Mouse (Mus musculus) CH12.LX (cell line): ENCODE results near the gene Cd247. TPM values are rescaled to one million over a fixed set of nuclear protein-coding genes. Genes with fewer than 3 reads are reported as not detected.

Experiments used
- DNase-seq: peaks from one replicate; pipeline ENCODE4 v3.0.0-alpha.2; 2013; ENCODE audit errors: extremely low read depth
- H3K27ac ChIP-seq: 2 replicates; pipeline ENCODE4 v1.5.1; 2012; ENCODE audit warnings: low read depth, mild to moderate bottlenecking, control low read depth, moderate library complexity; ENCODE audit not compliant: insufficient read depth
- H3K27me3 ChIP-seq: replicated peaks from 2 replicates; pipeline ENCODE3; 2012; ENCODE audit warnings: inconsistent platforms
- H3K36me3 ChIP-seq, 2 experiments: replicated peaks in 1 of 2; 2 replicates each; pipeline versions ENCODE3 to v1.6.1; 2012; ENCODE audit warnings: inconsistent platforms in 1 of 2, low read length in 1 of 2, mild to moderate bottlenecking in 1 of 2, mixed read lengths in 1 of 2, moderate library complexity in 1 of 2; ENCODE audit not compliant: control insufficient read depth in 1 of 2, insufficient read depth in 1 of 2
- H3K4me1 ChIP-seq, 2 experiments: 2 replicates each; pipeline ENCODE4 v1.6.1; 2012; ENCODE audit warnings: inconsistent platforms in 1 of 2, moderate library complexity in 1 of 2; ENCODE audit not compliant: insufficient read depth in 2 of 2, control insufficient read depth in 1 of 2
- H3K4me2 ChIP-seq: 2 replicates; pipeline ENCODE4 v1.6.1; 2012; ENCODE audit warnings: low read depth, mild to moderate bottlenecking, control low read depth; ENCODE audit not compliant: poor library complexity, insufficient read depth, severe bottlenecking
- H3K4me3 ChIP-seq, 3 experiments: fragments of 150-350 bp in 1 of 3; sonication (generic) in 1 of 3; replicated peaks in 1 of 3; 2 replicates each; pipeline versions ENCODE3 to v1.5.1; 2011 to 2012; ENCODE audit warnings: low read depth in 2 of 3, low read length in 2 of 3, mild to moderate bottlenecking in 2 of 3, moderate library complexity in 2 of 3, control low read depth in 1 of 3, improper control_type of control experiment in 1 of 3, inconsistent platforms in 1 of 3, mixed read lengths in 1 of 3; ENCODE audit not compliant: poor library complexity in 1 of 3
- H3K79me2 ChIP-seq: replicated peaks from 2 replicates; pipeline ENCODE4 v1.6.1; 2012; ENCODE audit warnings: mild to moderate bottlenecking, moderate library complexity; ENCODE audit not compliant: control insufficient read depth, poor library complexity, insufficient read depth, severe bottlenecking; ENCODE audit errors: extremely low read depth
- H3K9ac ChIP-seq: 2 replicates; pipeline ENCODE4 v1.6.1; 2012; ENCODE audit warnings: low read depth, mild to moderate bottlenecking, control low read depth, moderate library complexity; ENCODE audit not compliant: insufficient read depth
- H3K9me3 ChIP-seq: replicated peaks from 2 replicates; pipeline ENCODE3; 2012; ENCODE audit warnings: low read length, inconsistent platforms, mixed read lengths
- CTCF ChIP-seq, 2 experiments: IDR thresholded peaks in 1 of 2; conservative IDR thresholded peaks in 1 of 2; 2 replicates each; pipeline ENCODE4 v1.5.1; 2011 to 2012; ENCODE audit warnings: low read depth in 2 of 2, low read length in 2 of 2, improper control_type of control experiment in 1 of 2, inconsistent platforms in 1 of 2, mild to moderate bottlenecking in 1 of 2, moderate library complexity in 1 of 2
- E2F4 ChIP-seq: IDR thresholded peaks from 2 replicates; pipeline ENCODE4 v1.6.1; 2011; ENCODE audit warnings: low read depth, low read length, improper control_type of control experiment; ENCODE audit not compliant: insufficient replicate concordance
- HCFC1 ChIP-seq: IDR thresholded peaks from 2 replicates; pipeline ENCODE4 v1.6.1; 2012; ENCODE audit warnings: low read depth, mild to moderate bottlenecking, inconsistent platforms, low read length, improper control_type of control experiment
- MAFK ChIP-seq: IDR thresholded peaks from 2 replicates; pipeline ENCODE4 v1.6.1; 2011; ENCODE audit warnings: low read length, improper control_type of control experiment; ENCODE audit not compliant: insufficient replicate concordance
- MEF2A ChIP-seq: IDR thresholded peaks from 2 replicates; pipeline ENCODE4 v1.6.1; 2014; ENCODE audit warnings: low read depth, mild to moderate bottlenecking, inconsistent platforms, low read length, improper control_type of control experiment, borderline replicate concordance
- NRF1 ChIP-seq: IDR thresholded peaks from 2 replicates; pipeline ENCODE4 v1.6.1; 2014; ENCODE audit warnings: low read depth, mild to moderate bottlenecking, inconsistent platforms, low read length, improper control_type of control experiment, moderate library complexity
- PAX5 ChIP-seq: IDR thresholded peaks from 2 replicates; pipeline ENCODE4 v1.6.1; 2012; ENCODE audit warnings: low read length, inconsistent platforms, mixed read lengths
- POLR2A ChIP-seq: IDR thresholded peaks from 2 replicates; pipeline ENCODE4 v1.6.1; 2011; ENCODE audit warnings: low read depth, mild to moderate bottlenecking, improper control_type of control experiment, low read length
- POLR2AphosphoS2 ChIP-seq: IDR thresholded peaks from 2 replicates; pipeline ENCODE4 v1.6.1; 2011; ENCODE audit warnings: low read depth, low read length, improper control_type of control experiment
- RCOR1 ChIP-seq: conservative IDR thresholded peaks from 2 replicates; pipeline ENCODE4 v1.6.1; 2012; ENCODE audit warnings: low read depth, mild to moderate bottlenecking, inconsistent platforms, low read length, improper control_type of control experiment
- SIN3A ChIP-seq: IDR thresholded peaks from 2 replicates; pipeline ENCODE4 v1.6.1; 2012; ENCODE audit warnings: low read length, improper control_type of control experiment, inconsistent platforms
- TBP ChIP-seq: conservative IDR thresholded peaks from 2 replicates; pipeline ENCODE4 v1.6.1; 2011; ENCODE audit warnings: low read depth, low read length, improper control_type of control experiment
- TCF12 ChIP-seq: IDR thresholded peaks from 2 replicates; pipeline ENCODE4 v1.6.1; 2014; ENCODE audit warnings: low read depth, mild to moderate bottlenecking, inconsistent platforms, low read length, improper control_type of control experiment
- UBTF ChIP-seq: IDR thresholded peaks from 2 replicates; pipeline ENCODE4 v1.6.1; 2012; ENCODE audit warnings: low read depth, mild to moderate bottlenecking, inconsistent platforms, low read length, improper control_type of control experiment, moderate library complexity
- USF2 ChIP-seq: conservative IDR thresholded peaks from 2 replicates; pipeline ENCODE4 v1.6.1; 2011; ENCODE audit warnings: low read depth, low read length, improper control_type of control experiment
- ZKSCAN1 ChIP-seq: IDR thresholded peaks from 2 replicates; pipeline ENCODE4 v1.6.1; 2012; ENCODE audit warnings: low read depth, inconsistent platforms, low read length, improper control_type of control experiment, borderline replicate concordance
- ZMIZ1 ChIP-seq: IDR thresholded peaks from 2 replicates; pipeline ENCODE4 v1.6.1; 2012; ENCODE audit warnings: low read depth, mild to moderate bottlenecking, inconsistent platforms, low read length, improper control_type of control experiment
- dilution Hi-C: fragments of 300-500 bp; cut with MboI; formaldehyde crosslinking; loops from 2 replicates; pipeline ENCODE4 v1.14.3; 2020; ENCODE audit warnings: low sequenced_read_pairs; ENCODE audit not compliant: extremely low pct_unique_long_range_greater_than_20kb, extremely low pct_ligation_motif_present
- in situ Hi-C: fragments of 300-500 bp; cut with MboI; formaldehyde crosslinking; loops from 3 replicates; pipeline ENCODE4 v1.14.3; 2019; ENCODE audit warnings: low sequenced_read_pairs, low pct_ligation_motif_present, low pct_unique_long_range_greater_than_20kb, mixed read lengths
- polyA plus RNA-seq: library from polyadenylated mRNA; unstranded; fragments of >175 nt; gene quantifications from 2 replicates; pipeline ENCODE4 v1.2.1, GENCODE M21; 2012; ENCODE audit warnings: low read depth; ENCODE audit not compliant: insufficient read length
- total RNA-seq, 2 experiments: library from RNA; depleted of rRNA; stranded (reverse); fragments of 300-350 nt in 1 of 2; fragments of >200 nt in 1 of 2; gene quantifications; 2 replicates each; pipeline ENCODE4 v1.2.3; 2012 to 2014

Gene Cd247
- total and polyA plus RNA-seq, 3 experiments, result 1.3 to 2.0 TPM; not detected in 1

GRCm38 (mm10) chr1:165818145-165818860, 29.8 kb downstream of the Cd247 start:
- Histone ChIP-seq H3K4me1 (peaks cover 10 to 12% of the 10 kb centered on the region in 2 experiments), H3K27ac (no peak overlapping the region), H3K9ac (no peak overlapping the region), H3K4me3 (no peak overlapping the region), H3K9me3 (no peaks in the 10 kb centered on the region), H3K4me2 (no peak overlapping the region), H3K27me3 (no peaks in the 10 kb centered on the region), H3K36me3 (no peaks in the 10 kb centered on the region), H3K79me2 (no peaks in the 10 kb centered on the region)
- in situ Hi-C loops (loop anchor here (25.0 kb wide), 1 partner anchor 569 kb away; the partner anchor contains the start of gene Tada1), dilution Hi-C loops (no loop called here)
- DNase-seq, result no peak
- TF ChIP-seq RCOR1 (no peak), ZKSCAN1 (no peak), TBP (no peak), HCFC1 (no peak), TCF12 (no peak), USF2 (no peak), MAFK (no peak), NRF1 (no peak), SIN3A (no peak), UBTF (no peak)

- Histone ChIP-seq H3K4me1 (peaks cover 10 to 11% of the 10 kb centered on the region in 2 experiments), H3K4me2 (no peak overlapping the region)
Measured at GRCm38 (mm10) chr1:165819147-165819546, 30.7 kb downstream of the Cd247 start.

More at GRCm38 (mm10) chr1:165819147-165819546, 30.7 kb downstream of the Cd247 start:
- Histone ChIP-seq H3K27me3 (no peaks in the 10 kb centered on the region), H3K79me2 (no peaks in the 10 kb centered on the region), H3K36me3 (no peaks in the 10 kb centered on the region), H3K9ac (no peak overlapping the region), H3K27ac (no peak overlapping the region), H3K4me3 (no peak overlapping the region), H3K9me3 (no peaks in the 10 kb centered on the region)
- TF ChIP-seq POLR2AphosphoS2 (no peak), E2F4 (no peak), MEF2A (no peak), CTCF (conservative IDR thresholded peaks at IDR 0.05 in 1 of 2, IDR thresholded peaks at IDR 0.05 in 1 of 2; ENCODE audit: low read depth in 2 of 2, low read length in 2 of 2) (no peak), PAX5 (no peak), POLR2A (no peak), ZMIZ1 (no peak)
- no peak for DNase-seq
- dilution Hi-C loops, result no loop called here
- in situ Hi-C loops, result loop anchor here (25.0 kb wide), 1 partner anchor 568 kb away; the partner anchor contains the start of gene Tada1
